Mouse (Mus musculus): ENCODE results near the gene Slc35b3.

Slc35b3 gene

GRCm38 (mm10) chr13:38938433-38938832 lies 22.2 kb downstream of the Slc35b3 start:
- DNase-seq (ENCODE audit: low spot score): no peak

- DNase-seq (ENCODE audit: low spot score): no peak
Measured at GRCm38 (mm10) chr13:38936860-38937471, 23.7 kb downstream of the Slc35b3 start.

GRCm38 (mm10) chr13:38935856-38936446 lies 24.7 kb downstream of the Slc35b3 start:
- no peak for DNase-seq (ENCODE audit: low spot score)

- DNase-seq (ENCODE audit: low spot score): no peak
Measured at GRCm38 (mm10) chr13:38929843-38930578, 30.7 kb downstream of the Slc35b3 start.

- DNase-seq (ENCODE audit: low spot score): no peak
Measured at GRCm38 (mm10) chr13:38922676-38923075, 38.0 kb downstream of the Slc35b3 start.

GRCm38 (mm10) chr13:38921306-38921705 lies 39.4 kb downstream of the Slc35b3 start:
- DNase-seq (ENCODE audit: low spot score): no peak

- no peak for DNase-seq (ENCODE audit: low spot score)
Measured at GRCm38 (mm10) chr13:38918188-38918885, 42.3 kb downstream of the Slc35b3 start.

- no peak for DNase-seq (ENCODE audit: low spot score)
Measured at GRCm38 (mm10) chr13:38917556-38917955, 43.1 kb downstream of the Slc35b3 start.

- DNase-seq (ENCODE audit: low spot score): no peak
Measured at GRCm38 (mm10) chr13:38914771-38915170, 45.9 kb downstream of the Slc35b3 start.

- DNase-seq (ENCODE audit: low spot score): no peak
Measured at GRCm38 (mm10) chr13:38892364-38892763, 68.3 kb downstream of the Slc35b3 start.
